Mouse (Mus musculus): Measurements from ENCODE around the gene Ifnl3. TPM values are rescaled to one million over a fixed set of nuclear protein-coding genes. Genes with fewer than 3 reads are reported as not detected.
A peak's percentile ranks its signal among the peaks of the same experiment; 100 is the strongest.

Gene Ifnl3
- total RNA-seq, 2 experiments from 2014 or later: not detected

GRCm38 (mm10) chr7:28545048-28545890, 22.6 kb downstream of the Ifnl3 start:
- no peak for ATAC-seq (replicated peaks; ENCODE audit: low FRiP score, poor library complexity, severe bottlenecking)

- no peak for ATAC-seq (replicated peaks; ENCODE audit: low FRiP score, poor library complexity, severe bottlenecking)
Observed at GRCm38 (mm10) chr7:28545891-28546210, 23.2 kb downstream of the Ifnl3 start.

GRCm38 (mm10) chr7:28546649-28547048, 24.0 kb downstream of the Ifnl3 start:
- ATAC-seq (replicated peaks; ENCODE audit: low FRiP score, poor library complexity, severe bottlenecking): no peak

- 0 out of 2 replicates have a peak, but pooled peaks have one; percentile 13 for ATAC-seq (replicated peaks; ENCODE audit: low FRiP score, poor library complexity, severe bottlenecking)
Observed at GRCm38 (mm10) chr7:28547154-28547553, 24.5 kb downstream of the Ifnl3 start, which contains the start of gene Nccrp1. Nccrp1 (minus strand) TSS chr7:28547254.

- ATAC-seq (replicated peaks; ENCODE audit: low FRiP score, poor library complexity, severe bottlenecking): no peak
Observed at GRCm38 (mm10) chr7:28547628-28548027, 25.0 kb downstream of the Ifnl3 start.

- no peak for ATAC-seq (replicated peaks; ENCODE audit: low FRiP score, poor library complexity, severe bottlenecking)
Observed at GRCm38 (mm10) chr7:28553076-28553475, 30.4 kb downstream of the Ifnl3 start.

GRCm38 (mm10) chr7:28555939-28556535, 33.4 kb downstream of the Ifnl3 start:
- ATAC-seq (replicated peaks; ENCODE audit: low FRiP score, poor library complexity, severe bottlenecking): no peak

- ATAC-seq (replicated peaks; ENCODE audit: low FRiP score, poor library complexity, severe bottlenecking): no peak
Observed at GRCm38 (mm10) chr7:28557069-28557468, 34.4 kb downstream of the Ifnl3 start.

- no peak for ATAC-seq (replicated peaks; ENCODE audit: low FRiP score, poor library complexity, severe bottlenecking)
Observed at GRCm38 (mm10) chr7:28557708-28558107, 35.1 kb downstream of the Ifnl3 start.

GRCm38 (mm10) chr7:28558486-28558885, 35.9 kb downstream of the Ifnl3 start:
- ATAC-seq (replicated peaks; ENCODE audit: low FRiP score, poor library complexity, severe bottlenecking): no peak

- no peak for ATAC-seq (replicated peaks; ENCODE audit: low FRiP score, poor library complexity, severe bottlenecking)
Observed at GRCm38 (mm10) chr7:28560856-28561255, 38.2 kb downstream of the Ifnl3 start.

GRCm38 (mm10) chr7:28561967-28562366, 39.3 kb downstream of the Ifnl3 start:
- no peak for ATAC-seq (replicated peaks; ENCODE audit: low FRiP score, poor library complexity, severe bottlenecking)

- no peak for ATAC-seq (replicated peaks; ENCODE audit: low FRiP score, poor library complexity, severe bottlenecking)
Observed at GRCm38 (mm10) chr7:28562371-28562770, 39.7 kb downstream of the Ifnl3 start.

- ATAC-seq (replicated peaks; ENCODE audit: low FRiP score, poor library complexity, severe bottlenecking): no peak
Observed at GRCm38 (mm10) chr7:28562951-28563350, 40.3 kb downstream of the Ifnl3 start.

GRCm38 (mm10) chr7:28565407-28565806, 42.8 kb downstream of the Ifnl3 start:
- no peak for ATAC-seq (replicated peaks; ENCODE audit: low FRiP score, poor library complexity, severe bottlenecking)

- no peak for ATAC-seq (replicated peaks; ENCODE audit: low FRiP score, poor library complexity, severe bottlenecking)
Observed at GRCm38 (mm10) chr7:28567539-28567938, 44.9 kb downstream of the Ifnl3 start.

- ATAC-seq (replicated peaks; ENCODE audit: low FRiP score, poor library complexity, severe bottlenecking): peak; percentile 64
Observed at GRCm38 (mm10) chr7:28568253-28568652, 45.6 kb downstream of the Ifnl3 start.

- no peak for ATAC-seq (replicated peaks; ENCODE audit: low FRiP score, poor library complexity, severe bottlenecking)
Observed at GRCm38 (mm10) chr7:28570291-28570981, 47.8 kb downstream of the Ifnl3 start.

GRCm38 (mm10) chr7:28570982-28571682, 48.5 kb downstream of the Ifnl3 start:
- ATAC-seq (replicated peaks; ENCODE audit: low FRiP score, poor library complexity, severe bottlenecking): no peak

- no peak for ATAC-seq (replicated peaks; ENCODE audit: low FRiP score, poor library complexity, severe bottlenecking)
Observed at GRCm38 (mm10) chr7:28572689-28573088, 50.1 kb downstream of the Ifnl3 start.

Measured in erythroid progenitor cell, adult 5-6 weeks (primary cell).